Mouse (Mus musculus): ENCODE measurements around the gene Sacm1l. TPM values are rescaled to one million over a fixed set of nuclear protein-coding genes. Genes with fewer than 3 reads are reported as not detected.

The Sacm1l gene
- total and polyA plus RNA-seq, 2 experiments from 2014 or later: 35.1 to 41.7 TPM

DNA sequence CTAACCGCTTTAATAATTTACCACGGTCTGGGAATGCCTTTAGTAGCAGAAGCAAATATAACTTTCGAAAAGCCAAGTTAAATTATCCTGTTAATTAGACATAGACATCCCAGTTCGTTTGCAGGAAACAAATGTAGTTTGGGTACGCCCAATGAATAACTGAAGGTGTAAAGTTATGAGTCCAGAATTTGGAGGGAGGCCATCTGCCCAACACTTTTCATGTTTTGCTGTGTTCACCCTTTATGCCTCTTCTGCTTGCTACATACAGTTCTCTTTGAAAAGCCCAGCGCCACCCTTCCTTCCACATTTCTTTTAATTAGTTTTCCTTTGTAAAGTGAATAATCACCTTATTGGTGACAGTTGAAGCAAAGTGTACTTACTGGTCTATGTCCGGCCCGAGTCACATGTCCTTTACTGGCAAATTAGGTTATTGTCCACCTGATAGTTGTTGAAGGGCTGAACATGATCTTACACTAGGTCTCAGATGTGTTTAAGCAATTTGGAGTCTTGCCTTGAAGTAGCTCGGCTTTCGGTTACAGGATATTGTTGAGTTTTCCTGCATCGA is 1.1 kb downstream of the Sacm1l start:
- Histone ChIP-seq H3K36me3 (ENCODE audit: insufficient read depth, low read length) (peaks cover 3% of the 10 kb centered on the region; the same call in 1 of the 2 replicates), H3K4me1 (ENCODE audit: insufficient read depth, low read length) (peaks cover 10% of the 10 kb centered on the region), H3K9ac (replicated peaks; ENCODE audit: low read length, poor library complexity, severe bottlenecking) (peak overlapping the region; percentile 94), H3K9me3 (ENCODE audit: low read length) (no peaks in the 10 kb centered on the region), H3K4me3 (ENCODE audit: low read depth, low read length) (peak overlapping the region; percentile 98), H3K27me3 (ENCODE audit: insufficient read depth, low read length) (no peaks in the 10 kb centered on the region), H3K27ac (ENCODE audit: low read depth, low read length) (no peak overlapping the region), H3K4me2 (ENCODE audit: low read depth, low read length, poor library complexity, severe bottlenecking) (peak overlapping the region; percentile 68)
- no peak for TF ChIP-seq CTCF (IDR thresholded peaks at IDR 0.05)
- ATAC-seq (ENCODE audit: low FRiP score) (no peak), DNase-seq (ENCODE audit: low spot score) (no peak)
- 42% methylated on average over 11 of the region's 11 CpGs for WGBS

DNA sequence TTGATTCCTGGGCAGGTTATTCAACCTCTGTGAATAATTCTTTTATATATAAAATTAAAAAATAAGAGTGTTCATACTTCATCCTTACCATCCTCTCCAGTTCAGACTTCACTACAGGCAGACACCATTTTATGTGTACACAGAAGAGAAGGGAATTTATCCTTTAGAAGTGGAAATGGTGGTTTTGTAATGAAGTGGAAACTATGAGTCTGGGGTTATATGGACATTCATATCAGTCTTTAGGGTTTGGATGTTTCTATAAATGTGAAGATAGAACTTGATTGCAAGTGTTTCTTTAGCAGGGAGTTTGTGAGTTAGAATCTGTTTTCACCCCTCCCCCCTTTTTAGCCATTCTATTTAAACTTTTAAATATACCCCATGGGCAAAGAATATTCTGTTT is 1.7 kb downstream of the Sacm1l start:
- Histone ChIP-seq H3K4me2 (ENCODE audit: low read depth, low read length, poor library complexity, severe bottlenecking) (peak overlapping the region; percentile 68), H3K27me3 (ENCODE audit: insufficient read depth, low read length) (no peaks in the 10 kb centered on the region), H3K4me3 (ENCODE audit: low read depth, low read length) (peak overlapping the region; percentile 98), H3K9me3 (ENCODE audit: low read length) (no peaks in the 10 kb centered on the region), H3K27ac (ENCODE audit: low read depth, low read length) (no peak overlapping the region), H3K4me1 (ENCODE audit: insufficient read depth, low read length) (peaks cover 10% of the 10 kb centered on the region), H3K9ac (replicated peaks; ENCODE audit: low read length, poor library complexity, severe bottlenecking) (no peak overlapping the region), H3K36me3 (ENCODE audit: insufficient read depth, low read length) (peaks cover 7% of the 10 kb centered on the region; the same call in 1 of the 2 replicates)
- ATAC-seq (ENCODE audit: low FRiP score) (no peak), DNase-seq (ENCODE audit: low spot score) (no peak)
- TF ChIP-seq CTCF (IDR thresholded peaks at IDR 0.05): no peak

DNA sequence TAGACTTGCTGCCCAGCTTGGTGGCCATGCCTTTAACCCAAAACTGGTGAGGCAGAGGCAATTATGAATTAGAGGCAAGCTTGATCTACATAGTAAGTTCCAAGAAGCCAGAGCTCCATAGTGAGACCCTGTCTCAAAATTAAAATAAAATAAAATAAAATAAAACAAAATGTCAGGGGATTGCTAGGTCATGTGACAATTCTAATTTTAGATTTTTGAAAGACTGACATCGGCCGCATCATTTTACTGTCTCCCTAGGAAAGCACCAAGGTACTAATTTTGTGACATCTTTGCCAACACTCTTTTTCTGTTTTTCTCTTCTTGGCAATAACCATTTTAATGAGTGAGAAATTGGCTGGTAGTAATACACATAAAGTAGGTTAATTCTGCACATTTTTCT is 7.1 kb downstream of the Sacm1l start:
- Histone ChIP-seq H3K4me3 (ENCODE audit: low read depth, low read length) (no peak overlapping the region), H3K4me2 (ENCODE audit: low read depth, low read length, poor library complexity, severe bottlenecking) (no peak overlapping the region), H3K9me3 (ENCODE audit: low read length) (no peaks in the 10 kb centered on the region), H3K36me3 (ENCODE audit: insufficient read depth, low read length) (peaks cover 7% of the 10 kb centered on the region; the same call in 1 of the 2 replicates), H3K9ac (replicated peaks; ENCODE audit: low read length, poor library complexity, severe bottlenecking) (no peak overlapping the region), H3K4me1 (ENCODE audit: insufficient read depth, low read length) (0 out of 2 replicates have a peak, but pooled peaks cover 4% of the 10 kb centered on the region), H3K27ac (ENCODE audit: low read depth, low read length) (no peak overlapping the region), H3K27me3 (ENCODE audit: insufficient read depth, low read length) (no peaks in the 10 kb centered on the region)
- DNase-seq (ENCODE audit: low spot score) (no peak), ATAC-seq (ENCODE audit: low FRiP score) (no peak)
- TF ChIP-seq CTCF (IDR thresholded peaks at IDR 0.05): no peak
- WGBS: 90% methylated on average over 2 of the region's 2 CpGs

DNA sequence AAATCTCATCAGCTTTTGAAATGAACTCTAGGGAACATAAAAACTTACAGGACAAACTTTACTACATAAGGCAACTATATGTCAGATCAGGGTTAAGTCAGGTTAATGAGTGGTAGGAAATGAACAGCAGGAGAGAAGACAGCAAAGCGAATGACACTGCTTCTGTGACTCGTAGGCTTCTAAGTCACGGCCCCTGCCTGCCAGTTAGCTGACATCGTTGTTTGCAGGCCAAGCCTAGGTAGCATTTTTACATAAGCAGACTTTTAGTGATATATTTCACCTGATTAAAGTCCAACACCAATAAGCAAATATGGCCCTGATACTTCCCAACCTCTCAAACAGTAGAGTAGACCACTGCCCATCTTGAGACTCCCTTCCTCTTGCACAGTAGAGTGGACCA is 8.6 kb downstream of the Sacm1l start:
- no peak for TF ChIP-seq CTCF (IDR thresholded peaks at IDR 0.05)

DNA sequence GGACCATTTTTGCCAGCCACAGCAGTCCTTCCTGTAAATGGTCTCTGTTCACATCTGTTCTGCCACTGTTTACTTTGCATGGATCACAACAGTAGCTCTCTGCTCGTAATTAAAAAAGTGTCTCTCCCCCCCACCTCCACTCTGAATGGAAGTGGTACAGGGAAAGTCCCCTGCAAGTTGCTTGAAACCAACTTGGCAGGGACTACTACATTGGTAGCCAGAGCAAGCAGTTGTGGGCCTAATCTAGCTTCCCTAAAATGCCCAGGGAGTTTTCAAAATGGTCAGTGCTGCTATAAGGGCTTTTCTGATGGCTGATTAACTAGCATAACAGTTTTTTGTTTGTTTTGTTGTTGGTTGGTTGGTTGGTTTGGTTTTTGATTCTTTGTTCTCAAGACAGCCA is 9.5 kb downstream of the Sacm1l start:
- Histone ChIP-seq H3K27ac (ENCODE audit: low read depth, low read length) (no peak overlapping the region), H3K4me1 (ENCODE audit: insufficient read depth, low read length) (no peaks in the 10 kb centered on the region), H3K4me2 (ENCODE audit: low read depth, low read length, poor library complexity, severe bottlenecking) (no peak overlapping the region), H3K27me3 (ENCODE audit: insufficient read depth, low read length) (no peaks in the 10 kb centered on the region), H3K9me3 (ENCODE audit: low read length) (no peaks in the 10 kb centered on the region), H3K9ac (replicated peaks; ENCODE audit: low read length, poor library complexity, severe bottlenecking) (no peak overlapping the region), H3K4me3 (ENCODE audit: low read depth, low read length) (no peak overlapping the region), H3K36me3 (ENCODE audit: insufficient read depth, low read length) (peaks cover 9% of the 10 kb centered on the region; the same call in 1 of the 2 replicates)
- DNase-seq (ENCODE audit: low spot score) (no peak), ATAC-seq (ENCODE audit: low FRiP score) (no peak)
- no peak for TF ChIP-seq CTCF (IDR thresholded peaks at IDR 0.05)
- 54% methylated on average over 1 of the region's 1 CpGs for WGBS

More for the DNA sequence above, 8.6 kb downstream of the Sacm1l start:
- Histone ChIP-seq H3K27me3 (ENCODE audit: insufficient read depth, low read length) (no peaks in the 10 kb centered on the region), H3K9ac (replicated peaks; ENCODE audit: low read length, poor library complexity, severe bottlenecking) (no peak overlapping the region), H3K4me2 (ENCODE audit: low read depth, low read length, poor library complexity, severe bottlenecking) (no peak overlapping the region), H3K9me3 (ENCODE audit: low read length) (no peaks in the 10 kb centered on the region), H3K36me3 (ENCODE audit: insufficient read depth, low read length) (peaks cover 7% of the 10 kb centered on the region; the same call in 1 of the 2 replicates), H3K27ac (ENCODE audit: low read depth, low read length) (no peak overlapping the region), H3K4me1 (ENCODE audit: insufficient read depth, low read length) (0 out of 2 replicates have a peak, but pooled peaks cover 1% of the 10 kb centered on the region), H3K4me3 (ENCODE audit: low read depth, low read length) (no peak overlapping the region)
- WGBS: 66% methylated on average over 4 of the region's 4 CpGs
- DNase-seq (ENCODE audit: low spot score) (no peak), ATAC-seq (ENCODE audit: low FRiP score) (no peak)

DNA sequence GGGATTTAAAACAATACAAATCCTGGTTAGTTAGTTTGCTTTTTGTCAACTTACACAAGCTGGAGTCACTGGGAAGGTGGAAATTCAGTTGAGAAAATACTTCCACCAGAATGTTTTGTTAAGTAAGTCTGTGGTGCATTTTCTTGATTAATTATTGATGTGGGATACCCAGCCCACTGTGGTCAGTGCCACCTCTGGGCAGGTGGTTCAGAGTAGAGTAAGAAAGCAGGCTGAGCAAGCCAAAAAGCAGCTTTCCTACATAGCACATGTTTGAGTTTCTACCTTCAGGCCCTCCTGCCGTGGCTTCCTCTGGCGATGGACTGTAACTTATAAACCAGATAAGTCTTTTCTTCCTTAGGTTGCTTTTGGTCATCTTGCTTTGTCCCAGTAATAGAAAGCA is 10.3 kb downstream of the Sacm1l start:
- Histone ChIP-seq H3K27ac (ENCODE audit: low read depth, low read length) (no peak overlapping the region), H3K27me3 (ENCODE audit: insufficient read depth, low read length) (no peaks in the 10 kb centered on the region), H3K4me1 (ENCODE audit: insufficient read depth, low read length) (no peaks in the 10 kb centered on the region), H3K9me3 (ENCODE audit: low read length) (no peaks in the 10 kb centered on the region), H3K4me3 (ENCODE audit: low read depth, low read length) (no peak overlapping the region), H3K36me3 (ENCODE audit: insufficient read depth, low read length) (peaks cover 9% of the 10 kb centered on the region; the same call in 1 of the 2 replicates), H3K9ac (replicated peaks; ENCODE audit: low read length, poor library complexity, severe bottlenecking) (no peak overlapping the region), H3K4me2 (ENCODE audit: low read depth, low read length, poor library complexity, severe bottlenecking) (no peak overlapping the region)
- no peak for TF ChIP-seq CTCF (IDR thresholded peaks at IDR 0.05)
- WGBS: 95% methylated on average over 2 of the region's 2 CpGs
- no peak for DNase-seq (ENCODE audit: low spot score)
- ATAC-seq (ENCODE audit: low FRiP score): no peak
